Mouse (Mus musculus) ES-E14 (cell line): ENCODE measurements around the gene Ppp1r10. TPM values are rescaled to one million over a fixed set of nuclear protein-coding genes. Genes with fewer than 3 reads are reported as not detected.

Experiments used
- DNase-seq: peaks from one replicate; pipeline ENCODE4 v3.0.0-alpha.2; 2013; ENCODE audit warnings: low read depth, low spot score
- H3K27ac ChIP-seq: 2 replicates; pipeline ENCODE4 v1.5.1; 2012; ENCODE audit warnings: low read depth, mild to moderate bottlenecking, low read length, moderate library complexity, mixed read lengths; ENCODE audit not compliant: poor library complexity, insufficient read depth, severe bottlenecking
- H3K36me3 ChIP-seq: 2 replicates; pipeline ENCODE4 v1.6.1; 2012; ENCODE audit warnings: mild to moderate bottlenecking, low read length, moderate library complexity, mixed read lengths; ENCODE audit not compliant: control insufficient read depth, poor library complexity, insufficient read depth, severe bottlenecking
- H3K4me1 ChIP-seq, 2 experiments: fragments of 150-350 bp in 1 of 2; sonication (generic) in 1 of 2; 2 replicates each; pipeline ENCODE4 v1.6.1; 2012; ENCODE audit warnings: low read length in 2 of 2, mild to moderate bottlenecking in 1 of 2, mixed read lengths in 1 of 2; ENCODE audit not compliant: control insufficient read depth in 2 of 2, insufficient read depth in 2 of 2, poor library complexity in 1 of 2
- H3K4me3 ChIP-seq, 2 experiments: fragments of 150-350 bp in 1 of 2; sonication (generic) in 1 of 2; 2 replicates each; pipeline ENCODE4 v1.5.1; 2012; ENCODE audit warnings: low read length in 2 of 2, low read depth in 1 of 2, mild to moderate bottlenecking in 1 of 2, mixed read lengths in 1 of 2; ENCODE audit not compliant: insufficient read depth in 1 of 2, poor library complexity in 1 of 2, severe bottlenecking in 1 of 2
- H3K9ac ChIP-seq: 2 replicates; pipeline ENCODE4 v1.6.1; 2012; ENCODE audit warnings: low read depth, mild to moderate bottlenecking, low read length, mixed read lengths; ENCODE audit not compliant: poor library complexity, insufficient read depth, severe bottlenecking
- H3K9me3 ChIP-seq: fragments of 150-350 bp; sonication (generic); 2 replicates; pipeline ENCODE4 v1.6.1; 2012; ENCODE audit warnings: low read depth, mild to moderate bottlenecking, low read length; ENCODE audit not compliant: control insufficient read depth, insufficient read depth
- CHD2 ChIP-seq: IDR thresholded peaks from 2 replicates; pipeline ENCODE4 v1.6.1; 2014; ENCODE audit warnings: mild to moderate bottlenecking, low read depth, low read length, inconsistent platforms
- HCFC1 ChIP-seq: IDR thresholded peaks from 2 replicates; pipeline ENCODE4 v1.6.1; 2012; ENCODE audit warnings: low read length, inconsistent platforms, borderline replicate concordance; ENCODE audit not compliant: insufficient read depth
- MAFK ChIP-seq: IDR thresholded peaks from 2 replicates; pipeline ENCODE4 v1.6.1; 2014; ENCODE audit warnings: mild to moderate bottlenecking, low read depth, low read length, inconsistent platforms; ENCODE audit not compliant: insufficient read depth
- ZC3H11A ChIP-seq: IDR thresholded peaks from 2 replicates; pipeline ENCODE4 v1.6.1; 2012; ENCODE audit warnings: low read depth, mild to moderate bottlenecking, inconsistent platforms, low read length, borderline replicate concordance
- ZNF384 ChIP-seq: IDR thresholded peaks from 2 replicates; pipeline ENCODE4 v1.6.1; 2012; ENCODE audit warnings: low read depth, low read length, inconsistent platforms
- in situ Hi-C, 2 experiments: fragments of 600-800 bp; cut with MboI; formaldehyde crosslinking; loops; one replicate each; pipeline ENCODE4 v1.15.1; 2025; ENCODE audit warnings: low sequenced_read_pairs in 2 of 2, inconsistent platforms in 1 of 2; ENCODE audit not compliant: unreplicated experiment in 2 of 2
- total RNA-seq: library from RNA; depleted of rRNA; stranded (reverse); fragments of 300-350 nt; gene quantifications from 2 replicates; pipeline ENCODE4 v1.2.3, GENCODE M21; 2012

Ppp1r10 gene
- total RNA-seq, 1 experiment: 64.8 TPM

- in situ Hi-C loops: loop anchor here in 1 of 2 experiments (5.0 kb wide), 1 partner anchor 47 kb away; no protein-coding TSS in a partner anchor
- no peak overlapping the region for H3K27ac ChIP-seq
- H3K4me1 ChIP-seq: peaks cover 0 to 3% of the 10 kb centered on the region in 2 experiments; a peak in 1 of 4 replicates
- H3K9me3 ChIP-seq: no peaks in the 10 kb centered on the region
- no peak overlapping the region for H3K9ac ChIP-seq
- no peak overlapping the region for H3K4me3 ChIP-seq
- TF ChIP-seq HCFC1 (no peak), MAFK (no peak), ZC3H11A (no peak), CHD2 (no peak)
- H3K36me3 ChIP-seq: peaks cover 10% of the 10 kb centered on the region
- DNase-seq: no peak
Observed at GRCm38 (mm10) chr17:35874721-35875120, 41.5 kb upstream of the Ppp1r10 start.

DNA sequence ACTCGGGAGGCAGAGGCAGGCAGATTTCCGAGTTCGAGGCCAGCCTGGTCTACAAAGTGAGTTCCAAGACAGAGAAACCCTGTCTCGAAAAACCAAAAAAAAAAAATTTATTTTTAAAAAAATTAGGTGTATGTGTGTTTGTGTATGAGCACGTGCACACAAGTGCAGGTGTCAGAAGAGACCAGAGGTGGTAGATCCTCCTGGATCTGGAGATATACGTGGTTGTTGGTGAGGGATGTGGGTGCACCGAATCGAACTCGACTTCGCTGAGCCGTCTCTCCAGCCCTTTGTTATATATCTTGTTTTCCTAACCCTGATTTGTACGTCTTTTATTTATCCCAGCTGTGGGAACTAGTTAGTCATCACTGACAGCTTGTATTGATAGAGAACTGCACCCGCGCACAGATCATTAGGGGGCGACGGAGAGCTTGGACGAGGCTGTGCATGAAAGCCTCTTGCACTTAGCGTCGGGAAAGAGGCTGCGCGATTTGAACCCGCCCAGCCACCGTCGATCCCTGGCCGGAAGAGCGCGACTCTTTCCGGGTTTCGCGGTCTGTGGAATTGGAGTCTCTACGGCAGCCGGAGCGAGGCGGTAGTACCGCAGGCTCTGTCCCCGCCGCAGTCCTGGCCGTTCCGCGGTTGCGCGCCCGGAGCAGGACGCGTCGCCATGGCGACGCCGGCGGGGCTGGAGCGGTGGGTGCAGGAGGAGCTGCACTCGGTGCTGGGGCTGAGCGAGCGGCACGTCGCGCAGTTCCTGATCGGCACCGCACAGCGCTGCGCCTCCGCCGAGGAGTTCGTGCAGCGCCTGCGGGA lies 36.8 kb upstream of the Ppp1r10 start, which contains the start of gene Dhx16:
Gene Dhx16, plus strand, starts transcription at position 575 of the 813 bp plus-strand sequence.
- peak; percentile 95 for DNase-seq

DNA sequence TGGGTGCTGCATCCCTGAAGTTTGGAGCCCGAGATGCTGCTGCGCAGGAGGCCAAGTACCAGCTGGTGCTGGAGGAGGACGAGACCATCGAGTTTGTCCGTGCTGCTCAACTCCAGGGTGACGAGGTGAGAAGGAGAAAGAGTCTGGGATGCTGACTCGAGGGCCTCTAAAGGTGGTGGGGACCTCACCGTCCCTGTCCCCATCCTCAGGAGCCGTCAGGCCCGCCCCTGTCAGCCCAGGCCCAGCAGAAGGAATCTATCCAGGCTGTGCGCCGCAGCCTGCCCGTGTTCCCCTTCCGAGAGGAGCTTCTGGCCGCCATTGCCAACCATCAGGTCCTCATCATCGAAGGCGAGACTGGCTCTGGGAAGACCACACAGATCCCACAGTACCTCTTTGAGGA lies 33.3 kb upstream of the Ppp1r10 start:
- TF ChIP-seq MAFK (no peak), CHD2 (no peak), HCFC1 (no peak), ZC3H11A (no peak), ZNF384 (no peak)
- Histone ChIP-seq H3K36me3 (peaks cover 45% of the 10 kb centered on the region), H3K27ac (no peak overlapping the region), H3K9me3 (no peaks in the 10 kb centered on the region), H3K4me1 (peaks cover 0 to 4% of the 10 kb centered on the region in 2 experiments; a peak in 1 of 4 replicates), H3K9ac (no peak overlapping the region), H3K4me3 (no peak overlapping the region)
- in situ Hi-C loops: no loop called here
- no peak for DNase-seq

More for the DNA sequence above, 36.8 kb upstream of the Ppp1r10 start, which contains the start of gene Dhx16:
- Histone ChIP-seq H3K27ac (no peak within 1 kb of the TSS), H3K36me3 (peaks cover 29% of the 10 kb centered on the region), H3K4me3 (peak within 1 kb of the TSS; percentile 86 to 89), H3K9ac (peak within 1 kb of the TSS; percentile 79), H3K9me3 (no peaks in the 10 kb centered on the region), H3K4me1 (peaks cover 0 to 2% of the 10 kb centered on the region in 2 experiments; a peak in 1 of 4 replicates)
- in situ Hi-C loops: no loop called here
- TF ChIP-seq ZNF384 (no peak), HCFC1 (peak; percentile 78)

DNA sequence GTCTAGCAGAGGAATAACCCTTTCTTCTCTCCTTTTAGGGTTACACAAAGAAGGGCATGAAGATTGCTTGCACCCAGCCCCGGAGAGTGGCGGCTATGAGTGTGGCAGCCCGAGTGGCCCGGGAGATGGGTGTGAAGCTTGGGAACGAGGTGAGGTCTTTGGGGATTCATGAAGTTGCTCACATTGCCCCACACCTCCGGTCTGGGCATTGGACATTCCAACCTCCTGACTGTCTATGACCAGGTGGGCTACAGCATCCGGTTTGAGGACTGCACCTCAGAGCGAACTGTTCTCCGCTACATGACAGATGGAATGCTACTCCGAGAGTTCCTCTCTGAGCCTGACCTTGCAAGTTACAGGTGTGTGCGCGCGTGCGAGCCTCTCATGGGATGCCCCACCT lies 32.5 kb upstream of the Ppp1r10 start:
- Histone ChIP-seq H3K27ac (no peak overlapping the region), H3K4me1 (peaks cover 2 to 8% of the 10 kb centered on the region in 2 experiments; a peak in 2 of 4 replicates), H3K9me3 (no peaks in the 10 kb centered on the region), H3K4me3 (no peak overlapping the region), H3K9ac (no peak overlapping the region), H3K36me3 (peaks cover 52% of the 10 kb centered on the region)
- in situ Hi-C loops: no loop called here
- no peak for DNase-seq
- TF ChIP-seq MAFK (no peak), ZC3H11A (no peak), HCFC1 (no peak)
